Mouse (Mus musculus) heart, adult 2 months (tissue): ENCODE measurements around the gene Stap1. TPM values are rescaled to one million over a fixed set of nuclear protein-coding genes. Genes with fewer than 3 reads are reported as not detected.

Source experiments
- DNase-seq, 2 experiments: peaks; one replicate each; pipeline ENCODE4 v3.0.0; 2021
- H3K27ac ChIP-seq: fragments of 200-600 bp; 2 replicates; pipeline ENCODE4 v1.8.1; 2022
- H3K27me3 ChIP-seq: fragments of 200-500 bp; 2 replicates; pipeline ENCODE4 v1.6.1; 2012; ENCODE audit warnings: mild to moderate bottlenecking, low read length, inconsistent platforms, mixed read lengths; ENCODE audit not compliant: control insufficient read depth, insufficient read depth
- H3K36me3 ChIP-seq: fragments of 200-500 bp; 2 replicates; pipeline ENCODE4 v1.6.1; 2012; ENCODE audit warnings: low read length, inconsistent platforms; ENCODE audit not compliant: control insufficient read depth, insufficient read depth
- H3K4me1 ChIP-seq: fragments of 200-500 bp; 2 replicates; pipeline ENCODE4 v1.6.1; 2011; ENCODE audit warnings: low read length; ENCODE audit not compliant: control insufficient read depth, insufficient read depth
- H3K4me3 ChIP-seq: fragments of 200-600 bp; 2 replicates; pipeline ENCODE4 v1.8.1; 2022
- H3K79me2 ChIP-seq: fragments of 200-500 bp; replicated peaks from 2 replicates; pipeline ENCODE4 v1.6.1; 2012; ENCODE audit warnings: mild to moderate bottlenecking, inconsistent platforms, low read length, moderate library complexity, mixed read lengths; ENCODE audit not compliant: control insufficient read depth, insufficient read depth
- H3K9ac ChIP-seq: fragments of 200-500 bp; 2 replicates; pipeline ENCODE4 v1.6.1; 2012; ENCODE audit warnings: low read depth, mild to moderate bottlenecking, control low read depth, inconsistent platforms, low read length, mixed read lengths
- CTCF ChIP-seq: fragments of 200-600 bp; IDR thresholded peaks from 2 replicates; pipeline ENCODE4 v1.8.1; 2022; ENCODE audit warnings: antibody characterized with exemption, mild to moderate bottlenecking, moderate library complexity
- EP300 ChIP-seq: fragments of 200-500 bp; IDR thresholded peaks from 2 replicates; pipeline ENCODE4 v1.6.1; 2011; ENCODE audit warnings: low read depth, low read length, control low read depth; ENCODE audit not compliant: insufficient read depth
- POLR2A ChIP-seq: fragments of 200-500 bp; IDR thresholded peaks from 2 replicates; pipeline ENCODE4 v1.6.1; 2011; ENCODE audit warnings: mild to moderate bottlenecking, low read depth, low read length, control low read depth; ENCODE audit not compliant: insufficient read depth
- WGBS: fragments of 180-500 bp; shearing (Covaris S2); methylation state at CpG from one replicate; pipeline ENCODE4 v1.1.7; 2018; 5-methylcytosine and 5-hydroxymethylcytosine counted together
- intact Hi-C: fragments of 180-260 bp; cut with DNase I; formaldehyde crosslinking; loops from one replicate; pipeline ENCODE4 v1.15.1; 2025
- polyA plus RNA-seq: library from polyadenylated mRNA; depleted of rRNA; stranded (reverse); fragments of >200 nt; gene quantifications from 2 replicates; pipeline ENCODE4 v1.2.3, GENCODE M21; 2012
- total RNA-seq, 2 experiments: library from RNA; stranded (reverse); gene quantifications; 2 replicates each; pipeline ENCODE4 v1.2.3; 2021

The Stap1 gene
- total and polyA plus RNA-seq, 3 experiments, result 0.57 to 0.68 (median 0.64) TPM

DNA sequence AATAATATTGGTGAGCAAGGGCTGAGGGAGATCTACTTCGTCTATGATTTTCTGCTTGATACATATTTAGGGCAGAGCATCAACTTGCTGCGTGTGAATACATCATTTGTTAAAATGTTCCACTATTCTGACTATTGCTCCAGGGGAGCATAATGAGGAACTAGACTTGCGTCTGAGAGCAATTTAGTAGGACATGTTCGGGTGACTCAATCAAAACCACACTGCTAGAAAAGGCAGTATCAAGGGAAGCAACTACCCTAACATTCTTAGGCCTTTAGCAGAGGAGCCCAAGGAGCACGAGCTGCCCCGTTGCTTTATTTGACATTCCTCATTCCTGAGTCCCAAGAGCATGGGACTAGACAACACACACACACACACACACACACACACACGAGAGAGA, 13.4 kb downstream of the Stap1 start:
- intact Hi-C loops, result no loop called here
- Histone ChIP-seq H3K9ac (no peak overlapping the region), H3K36me3 (no peaks in the 10 kb centered on the region), H3K79me2 (no peaks in the 10 kb centered on the region), H3K27me3 (no peaks in the 10 kb centered on the region), H3K27ac (no peak overlapping the region), H3K4me3 (no peak overlapping the region), H3K4me1 (no peaks in the 10 kb centered on the region)
- no peak for DNase-seq
- TF ChIP-seq POLR2A, result no peak
- WGBS, result 75% methylated on average over 7 of the region's 7 CpGs

DNA sequence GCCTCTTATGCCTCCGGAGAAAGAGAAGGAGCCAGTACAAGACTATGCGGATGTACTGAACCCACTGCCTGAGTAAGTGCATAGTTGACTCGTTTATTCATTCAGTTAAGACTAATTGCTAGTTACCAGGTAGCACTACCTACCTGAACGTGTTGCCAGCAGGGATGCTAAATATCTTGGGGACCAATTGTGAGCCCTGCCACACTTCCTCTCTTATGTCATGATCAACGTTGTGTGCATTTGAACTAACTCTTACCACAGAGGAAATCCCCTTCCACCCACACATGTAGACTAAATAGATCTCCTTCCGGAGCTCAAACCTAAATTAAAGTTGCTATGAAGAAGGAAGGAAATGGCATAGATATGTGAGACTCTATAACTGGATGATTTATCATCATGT, 15.2 kb downstream of the Stap1 start:
- H3K27me3 ChIP-seq, result no peaks in the 10 kb centered on the region
- H3K9ac ChIP-seq, result no peak overlapping the region
- no peak for DNase-seq
- 57% methylated on average over 6 of the region's 6 CpGs for WGBS
- H3K4me3 ChIP-seq, result no peak overlapping the region
- H3K4me1 ChIP-seq, result no peaks in the 10 kb centered on the region
- no peak overlapping the region for H3K27ac ChIP-seq
- no peaks in the 10 kb centered on the region for H3K79me2 ChIP-seq
- no peak for TF ChIP-seq EP300
- TF ChIP-seq CTCF, result no peak
- no peak for TF ChIP-seq POLR2A
- H3K36me3 ChIP-seq, result no peaks in the 10 kb centered on the region
- intact Hi-C loops, result no loop called here

DNA sequence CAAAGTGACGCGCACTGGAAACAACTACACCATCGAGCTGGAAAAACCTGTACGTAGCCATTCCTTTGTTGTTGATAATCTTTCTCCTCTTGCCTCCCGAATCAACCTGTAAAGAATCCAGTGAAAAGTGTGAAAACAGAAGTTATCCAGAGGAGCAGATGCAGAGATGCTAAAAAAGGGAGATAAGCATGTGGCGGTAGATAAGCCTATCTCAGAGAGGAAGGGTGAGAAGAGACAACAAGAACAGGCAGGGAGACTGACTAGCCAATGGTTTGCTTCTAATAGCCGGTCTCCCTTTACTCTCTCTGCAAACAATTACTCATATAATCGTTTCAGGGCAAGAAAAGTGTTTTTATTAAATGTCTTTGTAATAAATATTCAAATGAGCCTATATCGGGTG, 23.2 kb downstream of the Stap1 start:
- intact Hi-C loops, result no loop called here
- Histone ChIP-seq H3K36me3 (no peaks in the 10 kb centered on the region), H3K4me1 (no peaks in the 10 kb centered on the region), H3K9ac (no peak overlapping the region), H3K4me3 (no peak overlapping the region), H3K27ac (no peak overlapping the region), H3K79me2 (no peaks in the 10 kb centered on the region), H3K27me3 (no peaks in the 10 kb centered on the region)
- TF ChIP-seq POLR2A (no peak), EP300 (no peak), CTCF (no peak)
- DNase-seq, result no peak
- WGBS, result 42% methylated on average over 9 of the region's 9 CpGs

DNA sequence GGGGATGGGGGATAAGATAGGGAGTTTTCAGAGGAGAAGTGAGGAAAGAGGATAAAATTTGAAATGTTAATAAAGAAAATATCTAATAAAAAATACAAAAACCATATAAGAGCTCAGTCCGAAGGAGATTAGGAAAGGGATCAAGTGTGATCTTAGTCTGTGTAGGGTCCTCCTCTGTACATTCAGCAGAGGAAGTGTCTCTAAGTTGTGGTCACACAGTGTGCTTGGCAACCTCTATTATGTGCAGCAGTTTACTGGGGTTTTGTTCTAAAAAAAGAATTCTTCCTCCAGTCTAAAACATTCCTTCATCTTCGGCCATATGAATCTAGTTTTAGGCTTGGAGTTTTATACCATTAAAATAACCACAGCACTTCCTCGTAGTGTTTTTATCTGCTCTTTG, 27.4 kb downstream of the Stap1 start:
- Histone ChIP-seq H3K27me3 (no peaks in the 10 kb centered on the region), H3K27ac (no peak overlapping the region), H3K4me3 (no peak overlapping the region), H3K9ac (no peak overlapping the region), H3K4me1 (peaks cover 1% of the 10 kb centered on the region; the same call in 1 of the 2 replicates), H3K79me2 (no peaks in the 10 kb centered on the region), H3K36me3 (no peaks in the 10 kb centered on the region)
- DNase-seq, result no peak
- WGBS, result 74% methylated on average over 3 of the region's 3 CpGs
- TF ChIP-seq CTCF (no peak), EP300 (no peak)
- intact Hi-C loops, result no loop called here

GRCm38 (mm10) chr5:86100621-86101020, 29.1 kb downstream of the Stap1 start:
- no peak overlapping the region for H3K27ac ChIP-seq
- no peak overlapping the region for H3K4me3 ChIP-seq
- no peaks in the 10 kb centered on the region for H3K36me3 ChIP-seq
- no peaks in the 10 kb centered on the region for H3K27me3 ChIP-seq
- TF ChIP-seq EP300 (no peak), CTCF (no peak), POLR2A (no peak)
- no peaks in the 10 kb centered on the region for H3K79me2 ChIP-seq
- no peak for DNase-seq
- 70% methylated on average over 3 of the region's 3 CpGs for WGBS
- H3K9ac ChIP-seq, result no peak overlapping the region
- H3K4me1 ChIP-seq, result peaks cover 1% of the 10 kb centered on the region; the same call in 1 of the 2 replicates
- intact Hi-C loops, result no loop called here

DNA sequence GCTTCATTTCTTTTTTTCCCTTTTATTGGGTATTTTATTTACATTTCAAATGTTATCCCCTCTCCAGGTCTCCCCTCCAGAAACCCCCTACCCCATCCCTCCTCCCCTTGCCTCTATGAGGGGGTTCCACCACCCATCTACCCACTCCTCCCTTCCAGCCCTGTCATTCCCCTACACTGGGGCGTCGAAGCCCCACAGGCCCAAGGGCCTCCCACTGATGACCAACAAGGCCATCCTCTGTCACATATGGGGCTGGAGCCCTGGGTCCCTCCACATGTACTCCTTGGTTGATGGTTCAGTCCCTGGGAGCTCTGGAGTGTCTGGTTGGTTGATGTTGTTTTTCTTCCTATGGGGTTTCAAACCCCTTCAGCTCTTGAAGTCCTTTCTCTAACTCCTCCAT, 30.6 kb downstream of the Stap1 start:
- Histone ChIP-seq H3K79me2 (no peaks in the 10 kb centered on the region), H3K4me1 (peaks cover 1% of the 10 kb centered on the region; the same call in 1 of the 2 replicates), H3K27ac (no peak overlapping the region), H3K9ac (no peak overlapping the region), H3K4me3 (no peak overlapping the region), H3K27me3 (no peaks in the 10 kb centered on the region), H3K36me3 (no peaks in the 10 kb centered on the region)
- intact Hi-C loops, result no loop called here
- DNase-seq, result no peak
- WGBS, result 100% methylated on average over 2 of the region's 2 CpGs
- no peak for TF ChIP-seq CTCF
- no peak for TF ChIP-seq POLR2A
- TF ChIP-seq EP300, result no peak
